Mouse (Mus musculus) CD4-positive helper T cell, adult 2 months (primary cell): ENCODE results near the gene Gprasp1.
"Not testable (repeated sequence)": the region's sequence is repeated elsewhere in the genome, so short reads cannot be mapped to it uniquely, and the experiment has no call there.

Experiments
- DNase-seq: peaks from one replicate; pipeline ENCODE4 v3.0.0-alpha.2; 2012; ENCODE audit warnings: low read depth, missing footprints, low spot score

The Gprasp1 gene

GRCm38 (mm10) chrX:135742304-135743055 lies at the start of gene Gprasp1, which contains the start of gene Armcx5:
TSS of gene Gprasp1 (plus strand) at chrX:135742733.
TSS of gene Armcx5 (plus strand) at chrX:135742733.
- DNase-seq: peak; percentile 93

- DNase-seq: no peak
Measured at GRCm38 (mm10) chrX:135693633-135694032, 48.9 kb upstream of the Gprasp1 start, which contains the start of gene Tcp11x2. TSS of gene Tcp11x2 (minus strand) at chrX:135693790.

DNA sequence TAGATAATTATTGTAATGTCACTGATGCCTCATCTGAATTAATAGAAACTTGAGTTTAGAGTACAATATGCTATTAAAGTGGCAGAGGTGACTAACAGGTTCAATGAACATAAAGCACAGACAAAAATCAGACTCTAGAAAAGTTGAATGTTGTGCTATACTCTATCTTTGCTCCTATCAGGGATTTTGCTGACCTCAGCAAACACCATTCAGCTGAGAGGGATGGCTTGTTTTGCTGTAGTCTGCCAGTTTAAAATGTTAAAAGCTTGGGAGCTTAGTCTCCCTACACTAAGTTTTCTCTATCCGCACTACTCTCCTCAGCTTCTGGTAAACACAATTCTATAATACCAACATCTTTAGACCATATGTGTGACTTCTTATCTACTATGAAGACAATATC lies 39.4 kb upstream of the Gprasp1 start:
- DNase-seq: no peak

DNA sequence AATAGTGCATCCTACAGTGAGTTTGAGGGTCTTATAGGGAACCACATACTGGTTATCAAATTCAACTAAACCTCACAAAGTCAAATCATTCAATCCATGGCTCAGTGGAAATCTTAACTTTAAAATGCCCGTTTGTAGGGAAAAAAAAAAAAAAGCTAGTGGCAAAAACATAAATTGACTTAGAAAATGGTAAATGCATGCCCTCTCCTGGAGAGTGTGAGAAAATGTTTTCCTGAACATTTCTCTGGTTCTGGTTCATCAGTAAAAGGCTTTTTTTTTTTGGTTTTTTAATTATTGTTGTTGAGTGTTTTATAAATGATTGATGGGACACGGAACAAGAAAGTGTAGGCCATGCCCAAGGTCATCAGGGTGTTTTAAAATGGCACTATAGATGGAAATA lies 38.2 kb upstream of the Gprasp1 start:
- DNase-seq: no peak

- no peak for DNase-seq
Measured at GRCm38 (mm10) chrX:135712845-135713244, 29.7 kb upstream of the Gprasp1 start.

- no peak for DNase-seq
Measured at GRCm38 (mm10) chrX:135725161-135725560, 17.4 kb upstream of the Gprasp1 start, which contains the start of gene Tmsb15a. TSS of gene Tmsb15a (minus strand) at chrX:135725261.

DNA sequence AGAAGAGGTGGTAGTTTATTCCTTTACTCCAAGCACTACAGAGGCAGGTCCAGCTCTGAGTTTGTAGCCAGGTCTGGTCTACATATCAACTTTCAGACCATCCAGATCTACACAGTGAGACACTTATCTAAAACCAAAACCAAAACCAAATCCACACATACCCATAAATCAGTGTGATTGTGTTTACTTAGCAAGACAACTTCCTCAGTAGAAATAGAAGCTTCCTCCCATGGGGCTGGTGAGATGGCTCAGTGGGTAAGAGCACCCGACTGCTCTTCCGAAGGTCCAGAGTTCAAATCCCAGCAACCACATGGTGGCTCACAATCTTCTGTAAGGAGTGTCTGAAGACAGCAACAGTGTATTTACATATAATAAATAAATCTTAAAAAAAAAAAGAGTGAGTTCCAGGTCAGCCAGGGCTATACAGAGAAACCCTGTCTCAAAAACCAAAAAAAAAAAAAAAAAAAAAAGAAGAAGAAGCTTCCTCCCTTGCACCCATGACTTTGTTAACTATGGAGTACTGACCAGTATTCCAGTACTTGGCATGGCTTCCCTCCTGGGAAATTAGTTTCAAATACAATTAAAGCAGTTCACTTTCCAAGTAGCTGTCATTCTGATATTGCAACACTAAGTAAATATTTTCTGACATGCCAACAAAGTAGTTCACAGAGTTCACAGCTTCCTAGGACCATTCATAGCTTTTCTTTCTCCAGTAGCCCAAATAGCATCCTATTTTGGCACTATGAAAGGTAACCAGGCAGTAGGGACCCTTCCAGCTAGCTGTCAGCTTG lies 3.6 kb upstream of the Gprasp1 start:
- peak; percentile 5 for DNase-seq

DNA sequence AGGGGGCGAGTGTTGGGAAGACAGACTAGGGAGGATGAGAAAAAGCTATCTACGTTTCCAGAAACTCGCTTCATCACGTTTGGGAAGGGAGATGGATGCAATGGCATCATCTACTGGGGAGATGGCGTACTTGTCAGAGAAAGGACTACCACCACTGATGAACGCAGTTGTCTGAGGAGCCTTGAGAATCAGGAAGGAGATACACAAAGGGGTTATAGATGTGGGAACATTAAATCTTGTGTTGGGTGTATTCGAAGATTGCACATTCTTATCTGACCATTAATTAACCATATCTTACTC lies 473 bp downstream of the Gprasp1 start:
- no peak for DNase-seq

DNA sequence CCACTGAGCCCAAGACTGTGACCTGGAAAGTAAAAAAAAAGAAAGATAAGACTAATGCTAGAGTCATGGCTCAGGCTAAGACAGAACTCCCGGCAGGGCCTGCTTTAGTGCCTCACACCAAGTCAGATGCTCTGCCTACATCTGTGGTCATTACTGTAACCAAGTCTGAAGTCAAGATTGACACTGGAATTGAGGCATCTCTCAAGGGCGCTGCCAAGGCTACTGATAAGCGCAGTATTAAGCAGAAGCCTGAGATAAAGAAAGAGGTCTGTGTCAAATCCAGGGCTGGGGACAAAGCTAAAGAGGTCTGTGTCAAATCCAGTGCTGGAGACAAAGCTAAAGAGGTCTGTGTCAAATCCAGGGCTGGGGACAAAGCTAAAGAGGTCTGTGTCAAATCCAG lies 2.8 kb downstream of the Gprasp1 start:
- DNase-seq: not testable (repeated sequence)

DNA sequence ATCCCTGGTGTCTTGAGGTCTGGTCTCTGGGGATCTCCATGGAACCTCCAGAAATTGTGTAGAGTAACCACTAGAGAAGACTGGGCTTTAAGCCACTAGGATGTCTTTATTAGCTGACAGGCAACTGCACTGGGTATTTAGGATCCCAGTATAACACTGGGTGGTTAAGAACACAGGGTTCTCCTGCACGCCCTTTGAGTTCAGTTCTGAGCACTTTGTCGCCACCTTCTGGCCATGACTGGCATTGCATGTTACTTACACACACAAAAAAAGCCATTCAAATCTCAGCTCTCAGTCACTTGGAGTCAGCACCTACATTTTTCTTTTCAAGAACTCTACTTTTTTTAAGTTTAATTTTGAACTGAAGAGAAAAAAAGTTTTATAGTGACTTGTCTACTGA lies 10.3 kb downstream of the Gprasp1 start:
- peak; percentile 58 for DNase-seq

- DNase-seq: peak; percentile 4
Measured at GRCm38 (mm10) chrX:135761707-135762106, 19.2 kb downstream of the Gprasp1 start.

DNA sequence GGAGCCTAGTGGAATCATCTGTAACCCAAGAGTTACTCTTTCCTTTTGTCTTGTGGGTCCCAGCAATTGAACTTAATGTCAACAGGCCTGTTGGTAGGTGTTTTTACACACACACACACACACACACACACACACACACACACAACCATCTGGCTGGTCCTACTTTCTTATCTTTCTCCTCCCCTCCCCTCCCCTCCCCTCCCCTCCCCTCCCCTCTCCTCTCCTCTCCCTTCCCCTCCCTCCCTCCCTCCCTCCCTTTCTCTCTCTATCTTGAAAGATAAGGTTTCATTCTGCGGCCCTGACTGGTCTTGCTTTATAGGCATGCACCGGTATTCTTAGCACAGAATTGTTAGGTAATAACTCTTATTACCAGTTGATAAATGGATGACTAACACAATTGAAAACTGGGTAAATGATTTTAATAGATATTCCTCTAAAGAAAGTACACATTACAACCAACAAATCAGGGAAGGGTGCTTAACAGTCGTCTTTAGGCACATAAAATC lies 25.6 kb downstream of the Gprasp1 start:
- DNase-seq: no peak

GRCm38 (mm10) chrX:135768565-135768964 lies 26.0 kb downstream of the Gprasp1 start:
- no peak for DNase-seq

GRCm38 (mm10) chrX:135791536-135791935 lies 49.0 kb downstream of the Gprasp1 start:
- DNase-seq: no peak

DNA sequence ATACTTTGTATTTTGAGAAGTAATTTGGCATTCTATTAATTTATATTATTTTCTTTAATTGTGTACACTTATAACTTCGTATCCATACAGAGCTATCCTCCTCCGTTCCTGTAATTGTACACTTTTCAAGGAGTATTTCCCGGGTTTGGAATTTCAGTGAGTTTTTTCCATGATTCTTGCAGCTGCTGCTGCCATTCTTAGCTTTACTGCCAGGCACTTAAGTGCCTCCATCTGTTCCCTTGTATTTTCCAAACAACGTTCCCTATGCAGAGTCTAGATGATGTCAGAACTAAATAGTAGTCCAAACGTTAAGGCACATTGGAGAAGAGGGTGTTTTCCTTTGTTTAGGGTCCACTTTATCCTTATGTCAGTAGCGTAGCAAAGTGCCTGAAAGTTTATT lies 49.8 kb downstream of the Gprasp1 start:
- no peak for DNase-seq

DNA sequence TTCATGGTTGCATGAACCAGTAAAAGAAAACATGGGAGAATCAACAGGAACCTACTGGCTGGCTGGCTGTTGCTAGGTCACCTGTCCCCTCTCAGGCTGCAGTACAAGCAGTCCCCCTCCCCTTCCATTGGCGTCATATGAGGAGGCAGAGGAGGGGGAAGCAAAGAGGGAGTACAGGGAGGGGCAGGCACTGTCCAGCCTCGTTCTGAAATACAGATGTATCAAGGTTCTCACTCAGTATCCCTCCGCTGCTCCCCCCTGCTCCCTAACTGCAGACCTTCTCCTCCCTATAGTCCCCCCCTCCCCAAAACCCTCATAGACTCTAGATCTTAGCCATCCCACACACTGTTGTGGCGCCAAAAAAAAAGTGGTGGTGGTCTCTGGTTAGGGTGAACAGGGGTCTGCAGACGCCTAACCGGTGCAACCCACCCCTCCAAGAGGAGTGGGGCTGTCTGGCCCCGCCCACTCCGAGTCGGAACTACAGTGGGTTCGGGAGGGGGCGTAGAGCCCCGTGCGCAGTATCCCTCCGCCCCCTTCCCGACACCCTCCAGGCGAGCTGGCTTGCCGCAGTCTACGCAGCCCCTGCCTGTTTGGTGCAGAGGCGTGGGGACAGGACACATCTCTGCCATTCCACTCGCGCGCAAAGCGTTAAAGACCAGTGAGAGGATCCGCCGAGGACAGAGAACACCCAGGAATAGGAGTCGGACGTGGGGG lies 53.2 kb downstream of the Gprasp1 start:
- peak; percentile 55 for DNase-seq

GRCm38 (mm10) chrX:135796305-135797211 lies 54.0 kb downstream of the Gprasp1 start:
- DNase-seq: peak; percentile 14

DNA sequence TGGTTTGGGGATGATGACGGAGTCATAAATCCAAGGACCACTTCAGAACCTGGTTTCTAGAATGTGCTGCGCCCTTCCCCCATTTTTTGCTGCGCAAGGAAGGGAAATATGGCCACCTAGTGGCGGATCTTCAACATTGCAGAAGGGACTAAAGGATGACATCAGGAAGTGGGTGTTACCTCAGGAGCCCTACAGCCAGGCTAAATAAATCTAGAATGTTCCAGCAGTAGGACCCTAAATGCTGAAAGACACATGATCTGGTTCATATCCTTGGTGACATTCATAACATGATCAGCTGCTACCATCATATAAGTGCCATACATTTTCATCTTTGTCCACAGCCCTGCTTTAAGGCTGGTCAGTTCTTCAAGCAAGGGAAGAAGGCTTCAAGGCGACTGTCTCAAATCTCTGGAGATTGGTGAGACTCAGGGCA lies 54.7 kb downstream of the Gprasp1 start, which contains the start of gene Bhlhb9:
TSS of gene Bhlhb9 (plus strand) at position 383 of the 433 bp plus-strand sequence.
- DNase-seq: peak; percentile 77

- no peak for DNase-seq
Measured at GRCm38 (mm10) chrX:135804149-135804548, 61.6 kb downstream of the Gprasp1 start.

GRCm38 (mm10) chrX:135805780-135806179 lies 63.2 kb downstream of the Gprasp1 start:
- peak; percentile 27 for DNase-seq

- not testable (repeated sequence) for DNase-seq
Measured at GRCm38 (mm10) chrX:135835896-135836295, 93.4 kb downstream of the Gprasp1 start.
